Mouse (Mus musculus): ENCODE measurements around the gene Mettl6. TPM values are rescaled to one million over a fixed set of nuclear protein-coding genes. Genes with fewer than 3 reads are reported as not detected.

Gene Mettl6
- total RNA-seq, 1 experiment from 2014 or later, result 40.3 TPM

DNA sequence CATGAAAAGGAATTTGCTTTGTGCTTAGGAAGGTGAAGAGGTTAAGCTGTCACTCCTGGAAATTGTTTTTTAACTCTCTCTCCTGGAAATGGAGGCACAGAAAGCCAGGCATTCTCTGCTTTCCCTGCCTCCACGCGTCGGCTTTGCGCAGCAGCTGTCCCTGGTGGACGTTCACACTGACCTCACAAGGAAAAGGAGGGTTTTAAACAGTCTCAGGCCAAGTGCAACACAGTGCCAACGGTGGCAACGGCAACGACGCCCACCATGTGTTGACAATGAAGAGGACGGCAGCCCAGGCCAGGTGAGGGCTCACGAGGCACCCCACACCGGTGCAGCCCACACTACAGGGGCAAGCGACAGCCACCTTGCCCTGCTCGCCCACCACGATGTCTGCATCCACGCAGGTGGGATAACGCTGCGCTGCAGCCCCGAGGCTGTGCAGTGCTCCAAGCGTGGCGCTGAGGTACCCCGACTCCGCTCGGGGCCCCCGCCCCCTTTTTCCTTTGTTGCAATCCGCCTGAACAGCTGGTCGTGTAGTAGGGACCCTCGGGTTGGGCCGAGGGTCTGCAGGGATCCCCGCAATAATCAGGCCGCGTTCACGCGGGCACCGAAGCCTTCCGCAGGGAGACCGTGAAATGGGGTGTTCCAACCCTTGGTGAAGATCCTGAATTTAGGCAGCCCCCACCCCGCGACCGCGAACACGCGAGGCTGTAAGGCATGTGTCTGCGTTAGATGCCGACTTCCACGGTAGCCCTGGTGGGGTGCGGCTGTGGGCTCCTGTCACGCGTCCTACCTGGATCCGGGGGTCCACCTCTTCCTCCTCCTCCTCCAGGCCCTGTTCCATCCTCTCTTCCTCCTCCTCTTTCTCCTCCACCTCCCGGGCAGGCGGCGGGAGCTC, 59.6 kb downstream of the Mettl6 start:
- ATAC-seq (ENCODE audit: extremely low read depth, insufficient number of reproducible peaks, low FRiP score, poor library complexity, severe bottlenecking), result no peak

GRCm38 (mm10) chr14:31434426-31434825, 60.4 kb downstream of the Mettl6 start:
- ATAC-seq (ENCODE audit: extremely low read depth, insufficient number of reproducible peaks, low FRiP score, poor library complexity, severe bottlenecking), result no peak

DNA sequence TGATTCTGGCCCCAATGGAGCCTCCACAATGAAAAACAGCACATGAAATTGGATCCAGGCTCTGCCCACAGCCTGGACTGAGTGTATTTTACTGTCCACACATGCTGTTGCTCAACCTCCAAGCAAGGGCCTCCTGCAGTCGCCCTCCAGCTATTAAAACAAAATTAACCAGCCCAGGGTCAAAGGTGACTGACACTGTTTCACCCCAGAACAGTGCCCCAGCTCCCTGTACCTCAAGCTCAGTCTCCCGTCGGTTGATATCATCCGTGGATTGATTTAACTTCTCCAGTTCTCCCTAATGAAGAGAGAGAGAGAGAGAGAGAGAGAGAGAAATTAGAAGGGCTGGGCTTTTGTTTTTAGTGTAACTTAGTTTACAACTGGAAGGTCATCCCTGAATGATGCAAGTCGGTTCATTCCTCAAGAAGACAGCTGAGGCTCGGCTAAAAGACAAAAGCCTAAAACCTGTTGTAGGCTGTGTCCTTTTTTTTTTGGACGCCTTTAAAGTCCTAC, 60.9 kb downstream of the Mettl6 start:
- ATAC-seq (ENCODE audit: extremely low read depth, insufficient number of reproducible peaks, low FRiP score, poor library complexity, severe bottlenecking), result no peak

DNA sequence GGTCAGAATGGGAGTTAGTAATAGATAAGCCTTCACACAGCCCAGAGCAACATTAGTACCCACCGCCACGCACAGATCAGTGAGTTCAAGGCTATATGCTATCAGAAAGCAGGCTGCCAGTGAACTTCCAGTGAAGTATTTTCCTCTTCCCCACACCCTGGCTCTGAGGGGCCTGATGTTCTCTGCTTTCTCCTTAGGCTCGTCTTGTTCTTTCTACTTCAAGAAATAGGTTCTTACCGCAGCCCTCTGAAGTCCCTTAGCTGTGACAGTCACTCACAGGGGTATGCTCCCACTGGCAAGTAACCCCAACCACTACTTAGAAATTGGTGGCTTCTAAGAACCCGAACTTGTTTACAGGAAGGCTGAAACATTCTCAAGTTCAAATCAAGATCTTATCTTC, 61.7 kb downstream of the Mettl6 start:
- ATAC-seq (ENCODE audit: extremely low read depth, insufficient number of reproducible peaks, low FRiP score, poor library complexity, severe bottlenecking), result no peak

DNA sequence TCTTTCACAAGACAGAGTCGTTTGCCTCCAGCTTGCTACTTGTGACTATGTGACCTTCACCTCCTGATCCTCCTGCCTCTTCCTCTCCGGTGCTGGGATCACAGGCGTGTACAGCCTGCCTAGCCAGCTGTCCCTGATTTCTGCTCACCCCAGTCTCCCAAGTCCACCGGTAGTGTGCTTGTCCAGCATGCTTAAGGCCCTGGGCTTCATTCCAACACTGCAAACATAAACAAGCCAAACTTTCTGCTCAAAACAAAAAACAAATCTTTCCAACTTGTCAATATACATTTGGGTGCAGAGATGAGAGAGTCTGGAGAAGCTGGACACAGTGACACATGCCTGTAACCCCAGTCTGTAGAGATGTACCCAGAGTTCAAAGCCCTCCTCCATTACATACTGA, 62.4 kb downstream of the Mettl6 start:
- ATAC-seq (ENCODE audit: extremely low read depth, insufficient number of reproducible peaks, low FRiP score, poor library complexity, severe bottlenecking), result no peak

- no peak for ATAC-seq (ENCODE audit: extremely low read depth, insufficient number of reproducible peaks, low FRiP score, poor library complexity, severe bottlenecking)
Observed at GRCm38 (mm10) chr14:31431789-31432330, 63.0 kb downstream of the Mettl6 start.

GRCm38 (mm10) chr14:31429004-31429395, 65.8 kb downstream of the Mettl6 start:
- ATAC-seq (ENCODE audit: extremely low read depth, insufficient number of reproducible peaks, low FRiP score, poor library complexity, severe bottlenecking), result no peak

DNA sequence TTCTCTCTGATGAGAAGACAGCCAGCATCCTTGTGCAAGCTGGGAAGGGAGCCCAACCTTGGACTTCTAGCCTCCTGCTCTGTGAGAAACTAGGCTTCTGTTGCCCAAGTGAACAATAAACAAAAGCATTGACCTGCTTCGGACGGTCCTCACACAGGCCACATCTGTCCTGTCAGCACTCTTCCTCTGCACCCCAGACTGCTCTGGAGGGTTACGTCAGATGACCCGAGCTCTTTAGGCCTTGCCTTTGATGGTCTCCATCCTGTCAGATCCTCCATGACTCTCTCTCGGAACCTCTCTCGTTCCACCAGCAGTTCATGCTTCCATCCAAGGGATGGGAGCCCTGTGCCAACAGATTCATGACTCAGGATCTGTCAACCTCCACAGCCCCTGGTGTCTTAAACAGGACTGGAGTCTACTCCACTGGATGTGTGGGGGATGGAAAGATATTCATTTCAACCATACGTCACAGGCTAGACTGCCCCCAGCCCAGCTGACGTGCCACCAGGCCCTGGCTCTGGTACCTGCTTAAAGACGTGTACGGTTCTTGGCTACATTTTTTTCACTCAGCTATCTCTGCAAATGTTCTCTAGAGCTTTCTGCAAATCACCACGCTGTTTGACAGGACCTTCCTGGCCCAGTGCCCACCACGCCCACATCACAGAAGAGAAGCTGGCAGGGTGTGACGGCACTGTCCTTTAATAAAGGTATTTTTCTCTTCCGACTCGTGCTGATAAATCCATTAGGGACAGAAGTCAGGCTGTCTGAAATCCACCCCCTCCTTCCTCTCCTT, 66.4 kb downstream of the Mettl6 start:
- no peak for ATAC-seq (ENCODE audit: extremely low read depth, insufficient number of reproducible peaks, low FRiP score, poor library complexity, severe bottlenecking)

Other genes with a start within 250 kb of the Mettl6 start
- 18.7 and 19.3 TPM in 2 replicates for gene Phf7, start 243.7 kb downstream of the Mettl6 start, total RNA-seq (2017)
- 55.1 and 61.2 TPM in 2 replicates for gene Bap1, start 243.6 kb downstream of the Mettl6 start, total RNA-seq (2017)
- gene Dnah1, start 171.1 kb downstream of the Mettl6 start, total RNA-seq (2017), result 0.12 TPM in 2 replicates
- 80.2 and 86.2 TPM in 2 replicates for gene Capn7, start 158.4 kb downstream of the Mettl6 start, total RNA-seq (2017)
- 110 and 118 TPM in 2 replicates for gene Sh3bp5, start 59.0 kb downstream of the Mettl6 start, total RNA-seq (2017)
- 24.8 and 29.2 TPM in 2 replicates for gene Eaf1, start 641 bp downstream of the Mettl6 start, total RNA-seq (2017)
- gene Colq, start 96.3 kb upstream of the Mettl6 start, total RNA-seq (2017), result 2.0 and 2.5 TPM in 2 replicates
- not detected in 2 replicates for gene Gm49387, start 145.8 kb upstream of the Mettl6 start, total RNA-seq (2017)
- 8.3 and 14.0 TPM in 2 replicates for gene Btd, start 146.0 kb upstream of the Mettl6 start, total RNA-seq (2017)
- 19.1 and 21.9 TPM in 2 replicates for gene Hacl1, start 146.2 kb upstream of the Mettl6 start, total RNA-seq (2017)